Mouse (Mus musculus) kidney, embryonic 15.5 days (tissue): Measurements from ENCODE around the gene Hpgd. TPM values are rescaled to one million over a fixed set of nuclear protein-coding genes. Genes with fewer than 3 reads are reported as not detected.
A peak's percentile ranks its signal among the peaks of the same experiment; 100 is the strongest.
"Not testable (repeated sequence)": the region's sequence is repeated elsewhere in the genome, so short reads cannot be mapped to it uniquely, and the experiment has no call there.

Experiments used
- ATAC-seq: fragments of 200-750 bp; cut with Nextera tagmentation; replicated peaks from 2 replicates; pipeline ENCODE4 v1.8.0; 2017; ENCODE audit warnings: moderate TSS enrichment; ENCODE audit not compliant: low FRiP score
- H3K27ac ChIP-seq: fragments of 300-500 bp; sonication (generic); 2 replicates; pipeline ENCODE4 v1.5.1; 2015; ENCODE audit warnings: mild to moderate bottlenecking, inconsistent platforms
- H3K27me3 ChIP-seq: fragments of 300-500 bp; sonication (generic); 2 replicates; pipeline ENCODE4 v1.6.1; 2015; ENCODE audit warnings: inconsistent platforms
- H3K36me3 ChIP-seq: fragments of 300-500 bp; sonication (generic); 2 replicates; pipeline ENCODE4 v1.6.1; 2015; ENCODE audit warnings: inconsistent platforms
- H3K4me1 ChIP-seq: fragments of 300-500 bp; sonication (generic); 2 replicates; pipeline ENCODE4 v1.6.1; 2015; ENCODE audit warnings: inconsistent platforms
- H3K4me2 ChIP-seq: fragments of 300-500 bp; sonication (generic); 2 replicates; pipeline ENCODE4 v1.6.1; 2015; ENCODE audit warnings: moderate library complexity, mild to moderate bottlenecking, inconsistent platforms
- H3K4me3 ChIP-seq: fragments of 300-500 bp; sonication (generic); replicated peaks from 2 replicates; pipeline ENCODE4 v1.5.1; 2015; ENCODE audit warnings: mild to moderate bottlenecking, inconsistent platforms
- H3K9ac ChIP-seq: fragments of 300-500 bp; sonication (generic); 2 replicates; pipeline ENCODE4 v1.6.1; 2015; ENCODE audit warnings: mild to moderate bottlenecking, inconsistent platforms
- H3K9me3 ChIP-seq: fragments of 300-500 bp; sonication (generic); replicated peaks from 2 replicates; pipeline ENCODE4 v1.6.1; 2016; ENCODE audit warnings: inconsistent platforms
- WGBS: fragments of 180-500 bp; shearing (Covaris S2); methylation state at CpG from one replicate; pipeline ENCODE4 v1.1.7; 2015; ENCODE audit warnings: mixed read lengths; 5-methylcytosine and 5-hydroxymethylcytosine counted together
- polyA plus RNA-seq: library from polyadenylated mRNA; unstranded; fragments of >200 nt; fragmentation: Nextera tagmentation; extraction: Ambion mirVana; gene quantifications from 2 replicates; pipeline ENCODE4 v1.2.1, GENCODE M21; 2015

Gene Hpgd
- polyA plus RNA-seq, 1 experiment from 2014 or later = 21.2 TPM

DNA sequence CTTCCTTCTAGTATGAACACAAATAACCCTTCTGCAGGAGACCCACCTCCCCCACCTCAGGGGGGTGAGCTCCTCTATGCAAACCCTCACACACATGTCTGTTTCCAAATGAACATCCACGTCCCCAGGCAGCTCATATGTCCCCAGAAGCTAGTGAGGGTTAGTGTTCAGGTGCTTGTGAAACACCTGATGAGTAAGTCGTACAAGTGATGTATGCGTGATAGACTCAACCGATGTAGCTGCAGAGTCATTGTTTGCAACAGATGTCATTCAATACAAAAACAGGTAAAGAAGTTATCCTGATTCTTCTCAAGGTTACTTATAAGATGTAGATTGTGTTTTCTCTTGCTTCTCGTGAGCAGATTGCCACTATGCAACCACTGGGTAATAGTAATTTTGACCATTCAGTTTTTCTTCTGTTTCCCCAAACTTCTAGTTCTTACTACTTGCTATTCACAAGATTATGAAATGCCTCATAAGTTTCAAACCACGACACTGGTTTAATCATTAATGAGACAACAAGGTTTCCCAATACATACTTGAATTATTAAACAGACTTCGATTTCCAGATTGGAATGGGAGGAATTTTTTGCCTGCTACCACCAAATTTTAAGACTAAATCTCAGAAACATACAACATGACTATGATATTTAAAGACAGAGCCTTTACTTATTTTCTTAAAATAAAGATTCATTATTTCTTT lies 6.9 kb upstream of the Hpgd start:
- H3K4me1 ChIP-seq = peaks cover 12% of the 10 kb centered on the region; the same call in 1 of the 2 replicates
- H3K27ac ChIP-seq = no peak overlapping the region
- no peaks in the 10 kb centered on the region for H3K9me3 ChIP-seq
- H3K27me3 ChIP-seq = no peaks in the 10 kb centered on the region
- ATAC-seq = no peak
- no peak overlapping the region for H3K4me3 ChIP-seq
- 75% methylated on average over 7 of the region's 7 CpGs for WGBS
- no peak overlapping the region for H3K9ac ChIP-seq
- no peaks in the 10 kb centered on the region for H3K36me3 ChIP-seq
- no peak overlapping the region for H3K4me2 ChIP-seq

DNA sequence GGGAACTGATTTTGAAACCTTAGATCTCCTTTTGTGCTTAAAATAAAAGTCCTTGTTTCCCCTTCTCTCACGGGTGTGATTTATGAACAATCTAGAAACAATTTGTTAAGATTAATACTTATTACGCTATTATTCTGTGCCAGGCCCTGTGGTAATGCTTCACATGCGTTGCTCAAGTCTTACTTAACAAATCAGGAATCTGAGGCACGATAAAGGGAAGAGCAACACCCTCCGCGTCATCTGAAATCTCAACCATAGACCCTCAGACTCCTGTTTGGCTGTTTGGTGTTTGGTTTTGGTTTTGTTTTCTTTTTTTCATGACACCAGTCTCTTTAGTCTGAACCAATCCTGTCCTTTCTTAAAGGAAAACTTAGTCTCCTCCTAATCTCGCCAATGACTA lies 2.1 kb upstream of the Hpgd start:
- Histone ChIP-seq H3K9me3 (no peaks in the 10 kb centered on the region), H3K27ac (no peak overlapping the region), H3K36me3 (no peaks in the 10 kb centered on the region), H3K4me1 (peaks cover 17% of the 10 kb centered on the region), H3K4me3 (no peak overlapping the region), H3K9ac (no peak overlapping the region), H3K27me3 (peaks cover 3% of the 10 kb centered on the region; the same call in 1 of the 2 replicates), H3K4me2 (no peak overlapping the region)
- 90% methylated on average over 7 of the region's 7 CpGs for WGBS
- ATAC-seq = no peak

DNA sequence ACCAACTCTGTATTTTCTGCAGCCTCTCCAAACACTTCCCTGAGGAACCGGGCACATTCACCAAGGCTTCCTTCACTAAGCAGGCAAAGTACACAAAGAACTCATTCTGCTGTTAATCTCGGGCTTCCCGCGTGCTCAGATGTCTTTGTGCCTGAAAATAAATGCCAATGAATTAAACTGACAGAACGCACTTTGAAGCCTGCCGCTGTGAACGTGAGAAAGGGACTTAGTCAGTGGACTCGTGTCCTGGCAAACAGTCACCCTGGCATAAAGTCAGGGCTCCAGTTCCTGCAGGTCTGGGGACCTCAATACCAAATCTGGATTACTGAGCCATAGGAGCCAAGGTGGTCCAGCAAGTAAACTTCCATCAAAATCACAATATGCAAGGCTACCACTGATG lies 905 bp upstream of the Hpgd start:
- H3K9me3 ChIP-seq = no peaks in the 10 kb centered on the region
- no peak overlapping the region for H3K4me2 ChIP-seq
- H3K4me3 ChIP-seq = no peak overlapping the region
- ATAC-seq = no peak
- no peaks in the 10 kb centered on the region for H3K36me3 ChIP-seq
- peaks cover 3% of the 10 kb centered on the region; the same call in 1 of the 2 replicates for H3K27me3 ChIP-seq
- peaks cover 17% of the 10 kb centered on the region for H3K4me1 ChIP-seq
- H3K9ac ChIP-seq = no peak overlapping the region
- no peak overlapping the region for H3K27ac ChIP-seq
- 10% methylated on average over 8 of the region's 8 CpGs for WGBS

DNA sequence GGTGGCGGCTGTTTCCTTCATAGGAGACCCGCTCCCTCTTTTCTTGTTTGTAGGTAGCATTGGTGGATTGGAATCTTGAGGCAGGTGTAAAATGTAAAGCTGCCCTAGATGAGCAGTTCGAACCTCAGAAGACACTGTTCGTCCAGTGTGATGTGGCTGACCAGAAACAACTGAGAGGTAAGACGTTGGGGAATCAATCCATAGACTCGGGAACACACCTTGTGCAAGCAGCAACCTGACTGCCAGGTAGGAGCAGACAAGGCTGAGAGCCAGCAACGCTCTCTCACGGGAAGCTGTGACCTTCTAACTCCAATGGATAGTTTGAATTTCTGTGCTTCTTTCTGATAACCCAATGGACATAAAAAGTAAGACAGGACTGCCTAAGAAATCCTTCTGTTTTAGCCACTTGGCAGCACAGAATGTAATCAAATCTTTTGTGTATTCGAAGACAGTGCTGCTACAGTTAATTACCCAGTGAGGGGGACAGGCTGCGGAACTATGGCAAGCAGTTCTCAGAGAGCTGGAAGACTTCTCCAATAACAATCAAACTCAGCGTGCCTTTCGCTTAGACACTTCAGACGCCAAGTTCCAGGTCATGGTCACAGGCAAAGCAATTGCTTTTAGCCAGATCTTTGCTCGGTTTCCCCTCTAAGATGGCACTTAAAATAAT lies 636 bp downstream of the Hpgd start:
- Histone ChIP-seq H3K4me2 (peak overlapping the region; percentile 95), H3K9ac (peak overlapping the region; percentile 39), H3K27ac (peak overlapping the region; percentile 6; the same call in 1 of the 2 replicates), H3K4me3 (peak overlapping the region; percentile 56), H3K4me1 (peaks cover 17% of the 10 kb centered on the region), H3K9me3 (no peaks in the 10 kb centered on the region), H3K36me3 (no peaks in the 10 kb centered on the region), H3K27me3 (peaks cover 3% of the 10 kb centered on the region; the same call in 1 of the 2 replicates)
- WGBS = 15% methylated on average over 14 of the region's 14 CpGs
- peak; percentile 63 for ATAC-seq

DNA sequence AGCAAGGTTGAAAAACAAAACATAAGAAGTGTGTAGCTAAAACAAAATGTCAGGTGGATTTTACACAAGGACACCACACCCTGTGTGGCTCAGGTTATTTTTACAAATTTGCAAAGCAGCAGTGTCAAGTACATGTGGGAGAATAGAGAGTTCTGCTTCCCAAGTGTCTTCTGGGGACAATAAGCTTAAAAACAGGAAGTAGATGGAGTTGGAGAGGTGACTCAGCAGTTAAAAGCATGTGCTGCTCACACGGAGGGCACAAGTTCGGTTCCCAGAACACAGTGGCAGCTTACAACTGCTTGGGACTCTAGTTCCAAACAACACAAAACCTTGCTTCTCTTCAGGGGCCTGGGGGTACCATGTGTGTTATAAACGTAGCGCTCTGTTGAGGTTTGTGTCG lies 5.0 kb downstream of the Hpgd start:
- Histone ChIP-seq H3K9me3 (no peaks in the 10 kb centered on the region), H3K27ac (no peak overlapping the region), H3K4me3 (no peak overlapping the region), H3K36me3 (no peaks in the 10 kb centered on the region), H3K27me3 (peaks cover 3% of the 10 kb centered on the region; the same call in 1 of the 2 replicates), H3K9ac (no peak overlapping the region), H3K4me1 (peaks cover 8% of the 10 kb centered on the region), H3K4me2 (no peak overlapping the region)
- 77% methylated on average over 5 of the region's 5 CpGs for WGBS
- no peak for ATAC-seq

DNA sequence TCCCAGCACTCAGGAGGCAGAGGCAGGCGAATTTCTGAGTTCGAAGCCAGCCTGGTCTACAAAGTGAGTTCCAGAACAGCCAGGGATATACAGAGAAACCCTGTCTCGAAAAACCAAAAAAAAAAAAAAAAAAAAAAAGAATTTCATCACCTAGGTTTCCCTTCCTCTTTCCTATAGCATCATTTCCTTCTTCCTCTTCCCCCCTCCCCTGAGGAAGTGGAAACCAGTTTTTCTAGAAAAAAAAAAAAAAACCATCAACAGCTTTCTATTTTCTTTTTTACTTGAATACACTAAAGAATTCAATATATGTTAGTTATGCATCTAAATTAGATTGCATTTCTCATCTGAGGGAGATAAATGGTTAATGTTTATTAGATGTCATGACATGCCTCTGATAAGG lies 6.9 kb downstream of the Hpgd start:
- ATAC-seq, H3K27me3 ChIP-seq, H3K9me3 ChIP-seq: not testable (repeated sequence)

DNA sequence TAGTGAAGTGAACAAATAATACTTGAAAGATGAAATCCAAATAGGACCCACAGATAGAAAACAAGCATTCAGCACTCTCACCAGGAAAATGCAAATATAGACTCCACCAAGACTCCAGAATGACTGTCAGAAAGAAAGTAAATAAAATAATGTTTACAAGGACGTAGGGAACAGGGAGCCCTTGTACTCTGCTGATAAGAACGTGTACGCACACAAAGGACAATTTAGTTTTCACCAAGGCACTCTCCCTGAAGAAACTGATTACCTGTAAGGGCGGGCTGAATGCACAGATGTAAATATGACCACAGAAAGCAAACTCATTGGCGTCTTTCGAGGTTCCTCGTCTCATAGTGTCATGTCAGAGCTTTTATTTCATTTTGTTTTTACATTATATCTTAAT lies 10.2 kb downstream of the Hpgd start:
- Histone ChIP-seq H3K36me3 (no peaks in the 10 kb centered on the region), H3K27me3 (no peaks in the 10 kb centered on the region), H3K9me3 (no peaks in the 10 kb centered on the region), H3K4me2 (no peak overlapping the region), H3K27ac (no peak overlapping the region), H3K4me1 (no peaks in the 10 kb centered on the region), H3K9ac (no peak overlapping the region), H3K4me3 (no peak overlapping the region)
- ATAC-seq = no peak
- WGBS = 82% methylated on average over 7 of the region's 7 CpGs

More for the DNA sequence above, 6.9 kb downstream of the Hpgd start:
- not testable (repeated sequence) for H3K27ac ChIP-seq, H3K4me1 ChIP-seq, H3K4me3 ChIP-seq, H3K9ac ChIP-seq, H3K36me3 ChIP-seq, H3K4me2 ChIP-seq
- 95% methylated on average over 3 of the region's 3 CpGs for WGBS

DNA sequence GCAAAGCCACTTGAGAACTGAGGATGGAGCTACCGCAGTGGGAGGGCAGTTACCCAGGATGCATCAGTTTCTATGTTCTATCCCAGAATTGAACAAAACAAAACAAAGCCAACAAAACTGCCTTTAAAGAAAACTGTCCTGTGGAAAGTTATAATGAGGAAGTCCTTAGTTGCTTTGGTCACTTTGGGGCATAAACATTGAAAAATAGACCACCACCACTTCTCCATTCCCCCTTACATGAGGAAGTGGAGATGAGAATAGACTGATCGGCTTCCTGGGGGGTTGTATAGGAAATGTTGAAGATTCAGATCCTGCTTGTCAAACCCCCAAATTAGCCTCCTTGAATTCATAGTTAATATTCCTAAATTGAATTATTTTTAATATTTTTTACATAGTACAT lies 19.2 kb downstream of the Hpgd start:
- H3K36me3 ChIP-seq = no peaks in the 10 kb centered on the region
- H3K4me2 ChIP-seq = no peak overlapping the region
- H3K27me3 ChIP-seq = no peaks in the 10 kb centered on the region
- WGBS = 92% methylated on average over 2 of the region's 2 CpGs
- H3K4me1 ChIP-seq = no peaks in the 10 kb centered on the region
- no peak overlapping the region for H3K4me3 ChIP-seq
- no peak for ATAC-seq
- H3K9me3 ChIP-seq = no peaks in the 10 kb centered on the region
- H3K9ac ChIP-seq = no peak overlapping the region
- H3K27ac ChIP-seq = no peak overlapping the region

DNA sequence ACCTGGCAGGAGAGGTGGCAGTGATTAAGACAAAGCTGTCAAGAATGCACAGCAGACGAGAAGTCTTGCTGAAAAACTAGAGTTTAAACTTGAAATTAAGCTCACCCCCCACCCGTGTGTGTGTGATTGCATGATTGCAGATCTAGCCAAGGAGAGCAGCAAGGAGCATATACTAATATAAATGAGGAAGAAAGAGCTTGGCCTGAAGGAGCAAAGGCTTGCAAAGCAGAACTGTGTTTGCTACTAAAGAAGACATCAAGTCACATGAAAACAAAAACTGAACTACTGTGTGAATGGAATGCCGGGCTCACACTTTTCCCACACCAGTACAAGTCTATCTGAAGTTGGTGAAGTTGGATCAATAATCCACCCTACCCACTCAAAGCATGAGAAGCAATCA lies 20.8 kb downstream of the Hpgd start:
- H3K27me3 ChIP-seq = no peaks in the 10 kb centered on the region
- no peak overlapping the region for H3K4me2 ChIP-seq
- WGBS = 73% methylated on average over 3 of the region's 3 CpGs
- H3K27ac ChIP-seq = no peak overlapping the region
- ATAC-seq = no peak
- H3K9me3 ChIP-seq = no peaks in the 10 kb centered on the region
- no peaks in the 10 kb centered on the region for H3K4me1 ChIP-seq
- no peak overlapping the region for H3K4me3 ChIP-seq
- H3K9ac ChIP-seq = no peak overlapping the region
- no peaks in the 10 kb centered on the region for H3K36me3 ChIP-seq

DNA sequence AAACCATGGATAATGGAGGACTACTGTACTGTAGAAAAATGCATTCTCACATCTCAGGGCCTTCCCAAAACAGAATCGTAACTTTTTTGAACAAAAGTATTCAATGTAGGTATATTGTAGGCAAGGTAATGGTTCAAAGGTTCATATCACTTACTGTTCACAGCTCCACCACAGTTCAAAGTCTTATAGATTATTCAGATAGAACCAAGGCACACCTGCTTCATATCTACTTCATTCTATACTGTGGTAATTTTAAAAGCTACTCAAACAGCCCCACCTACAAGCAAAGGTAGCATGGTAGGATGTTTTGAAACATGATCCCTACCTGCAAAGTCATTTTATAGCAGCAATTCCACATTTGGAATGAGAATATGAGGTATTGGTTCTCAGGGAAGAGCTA lies 28.9 kb downstream of the Hpgd start:
- H3K9ac ChIP-seq = no peak overlapping the region
- no peaks in the 10 kb centered on the region for H3K27me3 ChIP-seq
- 0 out of 2 replicates have a peak, but pooled peaks cover 4% of the 10 kb centered on the region for H3K4me1 ChIP-seq
- no peak for ATAC-seq
- no peaks in the 10 kb centered on the region for H3K36me3 ChIP-seq
- no peak overlapping the region for H3K27ac ChIP-seq
- no peak overlapping the region for H3K4me2 ChIP-seq
- H3K9me3 ChIP-seq = no peaks in the 10 kb centered on the region
- H3K4me3 ChIP-seq = no peak overlapping the region
- WGBS = 94% methylated on average over 1 of the region's 1 CpGs

DNA sequence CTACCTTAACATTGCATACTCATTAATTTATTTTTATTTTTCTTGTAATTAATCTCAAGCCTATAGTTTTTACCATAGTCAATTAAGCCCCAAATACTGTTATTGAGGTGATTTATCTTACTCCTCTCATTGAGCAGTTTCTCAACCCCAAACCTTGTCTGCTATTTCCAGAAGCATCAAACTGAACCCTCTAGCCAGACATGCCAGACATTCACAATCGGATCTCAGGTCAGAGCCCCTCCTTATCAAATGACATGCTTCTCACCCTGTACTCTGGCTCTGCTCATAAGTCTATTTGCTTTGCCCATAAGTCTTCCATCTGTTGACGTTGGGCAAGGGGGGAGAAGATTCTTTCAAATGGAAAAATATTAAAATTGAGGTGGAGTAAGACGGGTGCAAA lies 33.3 kb downstream of the Hpgd start:
- H3K9me3 ChIP-seq = no peaks in the 10 kb centered on the region
- 0 out of 2 replicates have a peak, but pooled peaks cover 4% of the 10 kb centered on the region for H3K4me1 ChIP-seq
- no peaks in the 10 kb centered on the region for H3K27me3 ChIP-seq
- 27% methylated on average over 3 of the region's 3 CpGs for WGBS
- no peak overlapping the region for H3K4me3 ChIP-seq
- no peak overlapping the region for H3K27ac ChIP-seq
- peak; percentile 62 for ATAC-seq
- H3K36me3 ChIP-seq = no peaks in the 10 kb centered on the region
- no peak overlapping the region for H3K9ac ChIP-seq
- no peak overlapping the region for H3K4me2 ChIP-seq

DNA sequence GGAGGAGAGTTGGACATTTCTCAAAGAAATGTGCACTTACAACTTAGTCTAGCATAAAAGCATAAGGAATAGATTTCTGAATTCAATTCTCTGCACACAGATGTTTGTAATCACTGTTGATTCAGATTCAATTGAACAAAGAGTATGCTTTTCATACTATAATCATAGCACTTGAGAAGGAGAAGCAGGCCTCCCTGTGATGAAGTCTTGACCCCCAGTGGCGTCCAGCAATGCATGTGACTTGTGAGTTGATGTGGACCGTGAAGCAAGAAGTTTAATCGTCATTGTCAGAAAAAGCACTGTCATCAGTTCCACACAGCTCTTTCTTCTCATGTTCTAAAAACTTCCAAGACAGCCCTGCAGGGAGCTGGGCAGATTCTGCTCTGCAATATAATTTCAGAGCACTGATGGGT lies 33.8 kb downstream of the Hpgd start:
- Histone ChIP-seq H3K27me3 (no peaks in the 10 kb centered on the region), H3K4me3 (no peak overlapping the region), H3K9me3 (no peaks in the 10 kb centered on the region), H3K4me2 (no peak overlapping the region), H3K36me3 (no peaks in the 10 kb centered on the region), H3K9ac (no peak overlapping the region), H3K27ac (no peak overlapping the region), H3K4me1 (0 out of 2 replicates have a peak, but pooled peaks cover 4% of the 10 kb centered on the region)
- ATAC-seq = no peak; the same call in 1 of the 2 replicates
- whole genome bisulfite sequencing = 28% methylated on average over 3 of the region's 3 CpGs
